In genomic region chr17:31121975-31122374, GRCm38 (mm10) we compare ENCODE assay signal across 10 mouse cellular contexts. TPM values are rescaled to one million over a fixed set of nuclear protein-coding genes. Genes with fewer than 3 reads are reported as not detected.
DNase-seq lines count a peak whose midpoint lies in the region; ATAC-seq and TF ChIP-seq lines count a peak whose summit lies in the region.
"Had no signal": no experiment of that assay in that cellular context is flagged by ENCODE, and none has a peak within 500 bp of the region (broad histone marks: within the 10 kb centered on the region; RNA-seq: fewer than 3 reads in every experiment).

No protein-coding gene starts in this region.

- WGBS in heart, postnatal 0 days = 9% methylated on average over 8 of the region's 8 CpGs
- WGBS in heart, embryonic 12.5 days = 8% methylated on average over 8 of the region's 8 CpGs
- 9% methylated on average over 8 of the region's 8 CpGs for WGBS in hindbrain, postnatal 0 days

- H3K9me3 ChIP-seq in heart, postnatal 0 days (replicated peaks; ENCODE audit: control insufficient read depth, low read length) = 0 out of 2 replicates have a peak, but pooled peaks cover 6% of the 10 kb centered on the region
- H3K9me3 ChIP-seq in heart, embryonic 12.5 days (replicated peaks) = no peaks in the 10 kb centered on the region
- 0 out of 2 replicates have a peak, but pooled peaks cover 3% of the 10 kb centered on the region for H3K9me3 ChIP-seq in hindbrain, postnatal 0 days (ENCODE audit: low read length)

- H3K4me3 ChIP-seq in heart, postnatal 0 days (ENCODE audit: low read depth, low read length) = no peak overlapping the region
- no peak overlapping the region for H3K4me3 ChIP-seq in heart, embryonic 12.5 days
- H3K4me3 ChIP-seq in hindbrain, postnatal 0 days (ENCODE audit: low read length) = no peak overlapping the region
- H3K4me3 ChIP-seq: embryonic facial prominence, embryonic 13.5 days had no signal

- TF ChIP-seq CTCF in heart, postnatal 0 days (IDR thresholded peaks at IDR 0.05; ENCODE audit: low read depth) = peak; percentile 68
- peak; percentile 93 for TF ChIP-seq CTCF in hindbrain, postnatal 0 days (IDR thresholded peaks at IDR 0.05; ENCODE audit: low read depth)

- no peak overlapping the region for H3K4me2 ChIP-seq in heart, postnatal 0 days (ENCODE audit: low read depth, low read length)
- H3K4me2 ChIP-seq in heart, embryonic 12.5 days = no peak overlapping the region
- no peak overlapping the region for H3K4me2 ChIP-seq in hindbrain, postnatal 0 days (ENCODE audit: low read depth, low read length)
- H3K4me2 ChIP-seq: embryonic facial prominence, embryonic 13.5 days had no signal

- no peaks in the 10 kb centered on the region for H3K36me3 ChIP-seq in heart, postnatal 0 days (replicated peaks; ENCODE audit: control insufficient read depth, insufficient read depth, low read length)
- no peaks in the 10 kb centered on the region for H3K36me3 ChIP-seq in heart, embryonic 12.5 days
- no peaks in the 10 kb centered on the region; the same call in 1 of the 2 replicates for H3K36me3 ChIP-seq in hindbrain, postnatal 0 days (ENCODE audit: insufficient read depth, low read length)
- H3K36me3 ChIP-seq: embryonic facial prominence, embryonic 13.5 days had no signal

- TF ChIP-seq EP300 in heart, postnatal 0 days (IDR thresholded peaks at IDR 0.05; ENCODE audit: low read depth) = no peak

- peak; percentile 13 for DNase-seq in heart, postnatal 0 days (ENCODE audit: low spot score)
- peak; percentile 39 to 63 for DNase-seq in right cerebral cortex, postnatal 10 days (ENCODE audit: low spot score in 2 of 2)
- no peak for DNase-seq in right cerebral cortex, postnatal 25 days
- peak; percentile 80 for DNase-seq in cerebellum, adult 9-10 months
- peak; percentile 83 for DNase-seq in hindbrain, postnatal 0 days (ENCODE audit: low spot score)
- DNase-seq in mesoderm, embryonic 11.5 days (ENCODE audit: low read depth, low spot score) = peak; percentile 55
- DNase-seq in thymus, adult 18-20 months = peak; percentile 21 to 41

- no peak overlapping the region for H3K9ac ChIP-seq in heart, postnatal 0 days (replicated peaks; ENCODE audit: low read depth, low read length)
- no peak overlapping the region for H3K9ac ChIP-seq in heart, embryonic 12.5 days
- no peak overlapping the region for H3K9ac ChIP-seq in hindbrain, postnatal 0 days (replicated peaks; ENCODE audit: low read length)
- H3K9ac ChIP-seq: embryonic facial prominence, embryonic 13.5 days had no signal

- no peak overlapping the region for H3K27ac ChIP-seq in heart, postnatal 0 days (ENCODE audit: low read depth)
- H3K27ac ChIP-seq in heart, embryonic 12.5 days (ENCODE audit: poor library complexity, severe bottlenecking) = no peak overlapping the region
- no peak overlapping the region for H3K27ac ChIP-seq in hindbrain, postnatal 0 days
- H3K27ac ChIP-seq: embryonic facial prominence, embryonic 13.5 days had no signal

- H3K27me3 ChIP-seq in heart, postnatal 0 days (ENCODE audit: control insufficient read depth, insufficient read depth, low read length) = no peaks in the 10 kb centered on the region
- peaks cover 3% of the 10 kb centered on the region; the same call in 1 of the 2 replicates for H3K27me3 ChIP-seq in heart, embryonic 12.5 days (replicated peaks)
- H3K27me3 ChIP-seq in hindbrain, postnatal 0 days (ENCODE audit: insufficient read depth, low read length) = no peaks in the 10 kb centered on the region
- H3K27me3 ChIP-seq: embryonic facial prominence, embryonic 13.5 days had no signal

- H3K4me1 ChIP-seq in heart, postnatal 0 days (ENCODE audit: control insufficient read depth, insufficient read depth) = no peaks in the 10 kb centered on the region
- H3K4me1 ChIP-seq in heart, embryonic 12.5 days (replicated peaks) = no peaks in the 10 kb centered on the region
- no peaks in the 10 kb centered on the region; the same call in 1 of the 2 replicates for H3K4me1 ChIP-seq in hindbrain, postnatal 0 days (ENCODE audit: insufficient read depth, low read length)

- no peak for ATAC-seq in heart, postnatal 0 days (ENCODE audit: insufficient read depth, low read depth)
- ATAC-seq in heart, embryonic 12.5 days (ENCODE audit: insufficient number of reproducible peaks, low FRiP score) = no peak
- ATAC-seq in hindbrain, postnatal 0 days = peak; percentile 41; the same call in 1 of the 2 replicates

RNA-seq across cellular contexts. Expression of gene Tff3, which starts 7.5 kb away (rescaled TPM):
- total RNA-seq in heart, postnatal 0 days (2014; rRNA removed; ENCODE audit: low replicate concordance) = not detected in 2 replicates
- polyA plus RNA-seq in heart, postnatal 0 days (2015; fragmentation: Nextera tagmentation; extraction: Ambion mirVana) = not detected in 2 replicates
- polyA plus RNA-seq in heart, embryonic 12.5 days (2016; fragmentation: Nextera tagmentation; extraction: Ambion mirVana) = not detected in 2 replicates
- not detected in 2 replicates for total RNA-seq in hindbrain, postnatal 0 days (2014; rRNA removed)
- 0.44 and 0.55 TPM in 2 replicates for polyA plus RNA-seq in hindbrain, postnatal 0 days (2015; fragmentation: Nextera tagmentation; extraction: Ambion mirVana)
- total RNA-seq: left cerebral cortex, postnatal 10 days had no signal
- polyA plus RNA-seq: embryonic facial prominence, embryonic 13.5 days had no signal

RNA-seq across cellular contexts. Expression of gene Tff2, which starts 22.1 kb away (rescaled TPM):
- total RNA-seq in heart, postnatal 0 days (2014; rRNA removed; ENCODE audit: low replicate concordance) = not detected in 2 replicates
- 2.9 TPM in 1 of 2 replicates, not detected in the other for polyA plus RNA-seq in heart, postnatal 0 days (2015; fragmentation: Nextera tagmentation; extraction: Ambion mirVana)
- not detected in 2 replicates for polyA plus RNA-seq in heart, embryonic 12.5 days (2016; fragmentation: Nextera tagmentation; extraction: Ambion mirVana)
- not detected in 2 replicates for total RNA-seq in hindbrain, postnatal 0 days (2014; rRNA removed)
- not detected in 2 replicates for polyA plus RNA-seq in hindbrain, postnatal 0 days (2015; fragmentation: Nextera tagmentation; extraction: Ambion mirVana)
- total RNA-seq: left cerebral cortex, postnatal 10 days had no signal
- polyA plus RNA-seq: embryonic facial prominence, embryonic 13.5 days had no signal

RNA-seq across cellular contexts. Expression of gene Tff1, which starts 43.1 kb away (rescaled TPM):
- total RNA-seq in heart, postnatal 0 days (2014; rRNA removed; ENCODE audit: low replicate concordance) = not detected in 2 replicates
- polyA plus RNA-seq in heart, postnatal 0 days (2015; fragmentation: Nextera tagmentation; extraction: Ambion mirVana) = not detected in 2 replicates
- polyA plus RNA-seq in heart, embryonic 12.5 days (2016; fragmentation: Nextera tagmentation; extraction: Ambion mirVana) = not detected in 2 replicates
- not detected in 2 replicates for total RNA-seq in hindbrain, postnatal 0 days (2014; rRNA removed)
- not detected in 2 replicates for polyA plus RNA-seq in hindbrain, postnatal 0 days (2015; fragmentation: Nextera tagmentation; extraction: Ambion mirVana)
- total RNA-seq: left cerebral cortex, postnatal 10 days had no signal
- polyA plus RNA-seq: embryonic facial prominence, embryonic 13.5 days had no signal
